Mouse (Mus musculus): ENCODE measurements around the gene Draxin. TPM values are rescaled to one million over a fixed set of nuclear protein-coding genes. Genes with fewer than 3 reads are reported as not detected.
"Not testable (repeated sequence)": the region's sequence is repeated elsewhere in the genome, so short reads cannot be mapped to it uniquely, and the experiment has no call there.

The Draxin gene
- polyA plus RNA-seq, 1 experiment from 2014 or later: 20.4 TPM

GRCm38 (mm10) chr4:148057661-148058209, 72.8 kb downstream of the Draxin start:
- no peak overlapping the region for H3K9ac ChIP-seq (replicated peaks)
- H3K27me3 ChIP-seq: no peaks in the 10 kb centered on the region
- H3K4me2 ChIP-seq (replicated peaks): no peak overlapping the region
- no peak overlapping the region for H3K27ac ChIP-seq
- no peaks in the 10 kb centered on the region for H3K9me3 ChIP-seq
- 62% methylated on average over 5 of the region's 5 CpGs for WGBS
- peaks cover 59% of the 10 kb centered on the region for H3K36me3 ChIP-seq
- no peaks in the 10 kb centered on the region for H3K4me1 ChIP-seq (replicated peaks)
- ATAC-seq: no peak
- H3K4me3 ChIP-seq (replicated peaks): no peak overlapping the region

- Histone ChIP-seq H3K9me3 (no peaks in the 10 kb centered on the region), H3K4me3 (replicated peaks) (no peak overlapping the region), H3K9ac (replicated peaks) (no peak overlapping the region), H3K36me3 (peaks cover 68% of the 10 kb centered on the region), H3K4me1 (replicated peaks) (no peaks in the 10 kb centered on the region), H3K27me3 (no peaks in the 10 kb centered on the region), H3K4me2 (replicated peaks) (no peak overlapping the region), H3K27ac (no peak overlapping the region)
- 89% methylated on average over 4 of the region's 4 CpGs for WGBS
- ATAC-seq: no peak
Measured at GRCm38 (mm10) chr4:148056801-148057200, 73.7 kb downstream of the Draxin start.

GRCm38 (mm10) chr4:148056246-148056645, 74.3 kb downstream of the Draxin start:
- Histone ChIP-seq H3K9me3 (no peaks in the 10 kb centered on the region), H3K36me3 (peaks cover 74% of the 10 kb centered on the region), H3K4me2 (replicated peaks) (no peak overlapping the region), H3K4me3 (replicated peaks) (no peak overlapping the region), H3K4me1 (replicated peaks) (no peaks in the 10 kb centered on the region), H3K27me3 (no peaks in the 10 kb centered on the region), H3K9ac (replicated peaks) (no peak overlapping the region), H3K27ac (no peak overlapping the region)
- WGBS: 90% methylated on average over 7 of the region's 7 CpGs
- no peak for ATAC-seq

GRCm38 (mm10) chr4:148054961-148055695, 75.4 kb downstream of the Draxin start:
- Histone ChIP-seq H3K27ac (no peak overlapping the region), H3K4me1 (replicated peaks) (no peaks in the 10 kb centered on the region), H3K4me3 (replicated peaks) (no peak overlapping the region), H3K27me3 (no peaks in the 10 kb centered on the region), H3K9me3 (no peaks in the 10 kb centered on the region), H3K4me2 (replicated peaks) (no peak overlapping the region), H3K9ac (replicated peaks) (peak overlapping the region; percentile 39; the same call in 1 of the 2 replicates), H3K36me3 (peaks cover 85% of the 10 kb centered on the region)
- no peak for ATAC-seq
- WGBS: 94% methylated on average over 21 of the region's 21 CpGs

- no peaks in the 10 kb centered on the region for H3K9me3 ChIP-seq
- no peaks in the 10 kb centered on the region for H3K27me3 ChIP-seq
- H3K9ac ChIP-seq (replicated peaks): no peak overlapping the region
- WGBS: 92% methylated on average over 12 of the region's 12 CpGs
- ATAC-seq: no peak
- H3K4me2 ChIP-seq (replicated peaks): no peak overlapping the region
- H3K4me1 ChIP-seq (replicated peaks): no peaks in the 10 kb centered on the region
- 0 out of 2 replicates have a peak overlapping the region, but pooled peaks have one; percentile 14 for H3K27ac ChIP-seq
- H3K4me3 ChIP-seq (replicated peaks): no peak overlapping the region
- H3K36me3 ChIP-seq: peaks cover 98% of the 10 kb centered on the region
Measured at GRCm38 (mm10) chr4:148053417-148053920, 77.0 kb downstream of the Draxin start.

GRCm38 (mm10) chr4:148052976-148053375, 77.5 kb downstream of the Draxin start:
- peaks cover 98% of the 10 kb centered on the region for H3K36me3 ChIP-seq
- H3K9me3 ChIP-seq: no peaks in the 10 kb centered on the region
- WGBS: 85% methylated on average over 2 of the region's 2 CpGs
- H3K27me3 ChIP-seq: no peaks in the 10 kb centered on the region
- H3K4me2 ChIP-seq (replicated peaks): no peak overlapping the region
- no peaks in the 10 kb centered on the region for H3K4me1 ChIP-seq (replicated peaks)
- H3K4me3 ChIP-seq (replicated peaks): no peak overlapping the region
- ATAC-seq: no peak
- H3K9ac ChIP-seq (replicated peaks): no peak overlapping the region
- 0 out of 2 replicates have a peak overlapping the region, but pooled peaks have one; percentile 14 for H3K27ac ChIP-seq

GRCm38 (mm10) chr4:148051886-148052285, 78.6 kb downstream of the Draxin start:
- Histone ChIP-seq H3K9ac (replicated peaks) (no peak overlapping the region; the same call in 1 of the 2 replicates), H3K27ac (0 out of 2 replicates have a peak overlapping the region, but pooled peaks have one; percentile 5), H3K4me2 (replicated peaks) (no peak overlapping the region), H3K36me3 (peaks cover 94% of the 10 kb centered on the region), H3K9me3 (no peaks in the 10 kb centered on the region), H3K4me3 (replicated peaks) (no peak overlapping the region), H3K27me3 (no peaks in the 10 kb centered on the region), H3K4me1 (replicated peaks) (peaks cover under 1% of the 10 kb centered on the region; the same call in 1 of the 2 replicates)
- ATAC-seq: no peak
- WGBS: 88% methylated on average over 11 of the region's 11 CpGs

- Histone ChIP-seq H3K9ac (replicated peaks) (no peak overlapping the region), H3K4me1 (replicated peaks) (peaks cover 7% of the 10 kb centered on the region), H3K4me2 (replicated peaks) (no peak overlapping the region), H3K4me3 (replicated peaks) (no peak overlapping the region), H3K36me3 (peaks cover 94% of the 10 kb centered on the region), H3K9me3 (no peaks in the 10 kb centered on the region), H3K27me3 (no peaks in the 10 kb centered on the region), H3K27ac (0 out of 2 replicates have a peak overlapping the region, but pooled peaks have one; percentile 5)
- WGBS: 97% methylated on average over 13 of the region's 13 CpGs
- ATAC-seq: no peak
Measured at GRCm38 (mm10) chr4:148051046-148051776, 79.3 kb downstream of the Draxin start.

GRCm38 (mm10) chr4:148050396-148050914, 80.0 kb downstream of the Draxin start:
- ATAC-seq; H3K27me3 ChIP-seq; H3K4me3 ChIP-seq (replicated peaks); H3K9me3 ChIP-seq; H3K4me2 ChIP-seq (replicated peaks); H3K9ac ChIP-seq (replicated peaks); H3K27ac ChIP-seq: not testable (repeated sequence)
- 97% methylated on average over 3 of the region's 3 CpGs for WGBS
- Histone ChIP-seq H3K4me1 (replicated peaks) (peaks cover 15% of the 10 kb centered on the region), H3K36me3 (peaks cover 93% of the 10 kb centered on the region)
